8 mouse cellular contexts compared by ENCODE assay signal in the genomic region with DNA sequence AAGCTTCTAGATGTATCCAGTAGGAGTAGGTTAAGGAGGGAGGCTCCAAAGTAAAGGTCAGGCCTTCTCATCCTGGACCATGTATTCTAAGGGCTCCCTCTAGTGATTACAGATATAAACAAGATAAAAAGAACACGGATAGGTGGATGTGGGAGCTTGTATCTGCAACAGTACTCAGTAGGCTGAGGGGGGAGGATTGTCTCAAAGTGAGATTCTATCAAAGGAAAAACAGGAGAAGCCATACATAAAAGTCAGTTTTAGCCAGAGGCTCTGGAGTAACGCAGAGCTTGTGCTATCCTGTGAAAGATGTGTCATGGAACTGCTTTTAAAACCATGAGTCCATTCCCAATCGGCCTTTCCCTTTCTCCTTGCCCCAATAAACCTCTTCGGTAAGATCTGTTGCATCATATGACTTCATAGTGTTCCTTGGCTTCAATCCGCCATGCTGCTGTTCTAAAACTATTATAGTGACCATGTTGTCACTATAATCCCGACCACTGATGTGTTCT. TPM values are rescaled to one million over a fixed set of nuclear protein-coding genes. Genes with fewer than 3 reads are reported as not detected.
DNase-seq lines count a peak whose midpoint lies in the region; ATAC-seq and TF ChIP-seq lines count a peak whose summit lies in the region.

No protein-coding gene starts in this region.

- H3K4me1 ChIP-seq in heart, adult 2 months (ENCODE audit: control insufficient read depth, insufficient read depth, low read length): peaks cover 1% of the 10 kb centered on the region
- H3K4me1 ChIP-seq in limb, embryonic 14.5 days (ENCODE audit: control insufficient read depth, insufficient read depth, low read length): peaks cover 7% of the 10 kb centered on the region; the same call in 1 of the 2 replicates

- WGBS in heart, adult 2 months: 28% methylated on average over 6 of the region's 6 CpGs
- WGBS in limb, embryonic 14.5 days: 37% methylated on average over 6 of the region's 6 CpGs

- peak; percentile 14; the same call in 1 of the 2 replicates for ATAC-seq in limb, embryonic 14.5 days (ENCODE audit: low FRiP score, low read depth)
- ATAC-seq in monocyte, adult 5-6 weeks (replicated peaks; ENCODE audit: insufficient number of reproducible peaks, low FRiP score, low TSS enrichment, poor library complexity, severe bottlenecking): peak; percentile 42; the same call in 1 of the 2 replicates
- ATAC-seq in megakaryocyte-erythroid progenitor cell, adult 5-6 weeks (replicated peaks; ENCODE audit: low FRiP score, low TSS enrichment, poor library complexity, severe bottlenecking): no peak

- peak overlapping the region; percentile 72; the same call in 1 of the 2 replicates for H3K9ac ChIP-seq in heart, adult 2 months (ENCODE audit: low read depth, low read length)
- peak overlapping the region; percentile 57 for H3K9ac ChIP-seq in limb, embryonic 14.5 days (ENCODE audit: low read depth, low read length, severe bottlenecking)

- H3K4me2 ChIP-seq in limb, embryonic 14.5 days (replicated peaks; ENCODE audit: low read depth, low read length, severe bottlenecking): peak overlapping the region; percentile 47

- intact Hi-C loops in heart, adult 2 months (cut with DNase I): loop anchor here (1.0 to 10.0 kb wide), 6 partner anchors 25 to 435 kb away; no protein-coding TSS in a partner anchor
- intact Hi-C loops in heart, postnatal 25 days (cut with DNase I): loop anchor here (10.0 kb wide), 1 partner anchor 402 kb away; a partner anchor contains a TSS

- H3K4me3 ChIP-seq in heart, adult 2 months: peak overlapping the region; percentile 95
- H3K4me3 ChIP-seq in limb, embryonic 14.5 days (replicated peaks; ENCODE audit: low read length): peak overlapping the region; percentile 72

- peak; percentile 75 for TF ChIP-seq CTCF in heart, adult 2 months (IDR thresholded peaks at IDR 0.05)

- no peak for DNase-seq in heart, adult 2 months
- DNase-seq in heart, postnatal 25 days (ENCODE audit: low spot score): no peak
- peak; percentile 83 for DNase-seq in ZHBTc4 (ENCODE audit: low read depth, low spot score)
- DNase-seq in fibroblast of lung, adult 2 months (ENCODE audit: low read depth): peak; percentile 54
- DNase-seq in induced T-regulatory cell, adult 2 months (ENCODE audit: low read depth): peak; percentile 67
- DNase-seq in limb, embryonic 14.5 days (ENCODE audit: low spot score): peak; percentile 70

- no peaks in the 10 kb centered on the region for H3K79me2 ChIP-seq in heart, adult 2 months (replicated peaks; ENCODE audit: control insufficient read depth, insufficient read depth, low read length)

- H3K27ac ChIP-seq in heart, adult 2 months: peak overlapping the region; percentile 99
- peak overlapping the region; percentile 84 for H3K27ac ChIP-seq in limb, embryonic 14.5 days (replicated peaks; ENCODE audit: low read depth, low read length)

- peaks cover 3% of the 10 kb centered on the region; the same call in 1 of the 2 replicates for H3K36me3 ChIP-seq in heart, adult 2 months (ENCODE audit: control insufficient read depth, insufficient read depth, low read length)
- H3K36me3 ChIP-seq in limb, embryonic 14.5 days (ENCODE audit: control insufficient read depth, insufficient read depth, low read length): 0 out of 2 replicates have a peak, but pooled peaks cover 7% of the 10 kb centered on the region

- TF ChIP-seq EP300 in heart, adult 2 months (IDR thresholded peaks at IDR 0.05; ENCODE audit: insufficient read depth, low read depth, low read length): no peak

- no peaks in the 10 kb centered on the region for H3K27me3 ChIP-seq in heart, adult 2 months (ENCODE audit: control insufficient read depth, insufficient read depth, low read length)
- no peaks in the 10 kb centered on the region for H3K27me3 ChIP-seq in limb, embryonic 14.5 days (ENCODE audit: control insufficient read depth, insufficient read depth, low read length)

- no peaks in the 10 kb centered on the region for H3K9me3 ChIP-seq in limb, embryonic 14.5 days (ENCODE audit: control insufficient read depth, low read length)

- no peak for TF ChIP-seq POLR2A in heart, adult 2 months (IDR thresholded peaks at IDR 0.05; ENCODE audit: insufficient read depth, low read depth, low read length)
- TF ChIP-seq POLR2A in limb, embryonic 14.5 days (IDR thresholded peaks at IDR 0.05; ENCODE audit: borderline replicate concordance, extremely low read depth, insufficient read depth, insufficient read length): no peak

RNA-seq across cellular contexts. Expression of a gene that starts 0.8 kb away (rescaled TPM):
- 10 to 100 TPM; 29.5 to 40.1 TPM for total RNA-seq in heart, adult 2 months (2021)
- polyA plus RNA-seq in heart, adult 2 months (2012; rRNA removed): 11.1 and 17.6 TPM in 2 replicates
- total RNA-seq in heart, postnatal 25 days (2021): 10 to 100 TPM; 35.2 to 37.8 TPM
- polyA plus RNA-seq in limb, embryonic 14.5 days (2012; rRNA removed): 12.2 and 17.1 TPM in 2 replicates
- 39.0 and 44.4 TPM in 2 replicates for polyA plus RNA-seq in limb, embryonic 14.5 days (2014; fragmentation: Nextera tagmentation; extraction: Ambion mirVana)
- 5.1 to 9.4 TPM (median 8.6 TPM) in 3 replicates for total RNA-seq in monocyte, adult 5-6 weeks (2017)
- 12.8 and 27.1 TPM in 2 replicates for total RNA-seq in megakaryocyte-erythroid progenitor cell, adult 5-6 weeks (2014; fragmentation: Nextera tagmentation)
- total RNA-seq in megakaryocyte-erythroid progenitor cell, adult 5-6 weeks (2017): 5.9 and 16.1 TPM in 2 replicates

RNA-seq across cellular contexts. Expression of a gene that starts 26.2 kb away (rescaled TPM):
- 10 to 100 TPM; 34.8 to 39.1 TPM for total RNA-seq in heart, adult 2 months (2021)
- 10.9 and 24.2 TPM in 2 replicates for polyA plus RNA-seq in heart, adult 2 months (2012; rRNA removed)
- total RNA-seq in heart, postnatal 25 days (2021): 10 to 100 TPM; 33.6 to 40.4 TPM
- polyA plus RNA-seq in limb, embryonic 14.5 days (2012; rRNA removed): 14.6 and 14.9 TPM in 2 replicates
- 14.7 and 15.4 TPM in 2 replicates for polyA plus RNA-seq in limb, embryonic 14.5 days (2014; fragmentation: Nextera tagmentation; extraction: Ambion mirVana)
- total RNA-seq in monocyte, adult 5-6 weeks (2017): 21.1 to 28.9 TPM (median 23.0 TPM) in 3 replicates
- 8.8 and 11.3 TPM in 2 replicates for total RNA-seq in megakaryocyte-erythroid progenitor cell, adult 5-6 weeks (2014; fragmentation: Nextera tagmentation)
- total RNA-seq in megakaryocyte-erythroid progenitor cell, adult 5-6 weeks (2017): 12.5 and 17.6 TPM in 2 replicates

RNA-seq across cellular contexts. Expression of a gene that starts 56.0 kb away (rescaled TPM):
- total RNA-seq in heart, adult 2 months (2021): not detected
- polyA plus RNA-seq in heart, adult 2 months (2012; rRNA removed): not detected in 2 replicates
- total RNA-seq in heart, postnatal 25 days (2021): not detected
- 5.7 and 8.8 TPM in 2 replicates for polyA plus RNA-seq in limb, embryonic 14.5 days (2012; rRNA removed)
- polyA plus RNA-seq in limb, embryonic 14.5 days (2014; fragmentation: Nextera tagmentation; extraction: Ambion mirVana): 4.2 and 5.4 TPM in 2 replicates
- not detected in 3 replicates for total RNA-seq in monocyte, adult 5-6 weeks (2017)
- total RNA-seq in megakaryocyte-erythroid progenitor cell, adult 5-6 weeks (2014; fragmentation: Nextera tagmentation): not detected in 2 replicates
- not detected in 2 replicates for total RNA-seq in megakaryocyte-erythroid progenitor cell, adult 5-6 weeks (2017)

Comparison
In these comparisons a context has a peak if more than half of its experiments do, and no peak if none do; other contexts are left out.
1. DNase-seq: peak in ZHBTc4 (single experiment), fibroblast of lung, adult 2 months (single experiment), induced T-regulatory cell, adult 2 months (single experiment) and limb, embryonic 14.5 days (single experiment); none in heart, adult 2 months (0 of 2) and heart, postnatal 25 days (single experiment).